Mouse (Mus musculus) limb, embryonic 10.5 days (tissue): Measurements from ENCODE around the gene Nle1. TPM values are rescaled to one million over a fixed set of nuclear protein-coding genes. Genes with fewer than 3 reads are reported as not detected.
A peak's percentile ranks its signal among the peaks of the same experiment; 100 is the strongest.

Source experiments
- DNase-seq: peaks from one replicate; pipeline ENCODE4 v3.0.0-alpha.2; 2017; ENCODE audit warnings: low spot score
- H3K27ac ChIP-seq: fragments of 300-500 bp; sonication (generic); 2 replicates; pipeline ENCODE4 v1.5.1; 2016; ENCODE audit warnings: mild to moderate bottlenecking
- H3K27me3 ChIP-seq: fragments of 300-500 bp; sonication (generic); 2 replicates; pipeline ENCODE4 v1.6.1; 2016; ENCODE audit warnings: low read depth, mild to moderate bottlenecking; ENCODE audit not compliant: poor library complexity, severe bottlenecking
- H3K36me3 ChIP-seq: fragments of 300-500 bp; sonication (generic); 2 replicates; pipeline ENCODE4 v1.6.1; 2016; ENCODE audit warnings: mild to moderate bottlenecking, moderate library complexity
- H3K4me1 ChIP-seq: fragments of 300-500 bp; sonication (generic); 2 replicates; pipeline ENCODE4 v1.6.1; 2016
- H3K4me3 ChIP-seq: fragments of 300-500 bp; sonication (generic); 2 replicates; pipeline ENCODE4 v1.5.1; 2016; ENCODE audit warnings: mild to moderate bottlenecking, moderate library complexity
- H3K9me3 ChIP-seq: fragments of 300-500 bp; sonication (generic); replicated peaks from 2 replicates; pipeline ENCODE4 v1.6.1; 2016; ENCODE audit warnings: mild to moderate bottlenecking
- WGBS: fragments of 180-500 bp; shearing (Covaris S2); methylation state at CpG from one replicate; pipeline ENCODE4 v1.1.7; 2016; 5-methylcytosine and 5-hydroxymethylcytosine counted together
- polyA plus RNA-seq: library from polyadenylated mRNA; unstranded; fragments of >200 nt; fragmentation: Nextera tagmentation; extraction: Ambion mirVana; gene quantifications from 2 replicates; pipeline ENCODE4 v1.2.1, GENCODE M21; 2016

Gene Nle1
- polyA plus RNA-seq, 1 experiment from 2014 or later = 55.3 TPM

- no peak overlapping the region for H3K4me3 ChIP-seq
- H3K27ac ChIP-seq = no peak overlapping the region
- no peaks in the 10 kb centered on the region for H3K27me3 ChIP-seq
- 91% methylated on average over 5 of the region's 5 CpGs for WGBS
- H3K4me1 ChIP-seq = peaks cover 5% of the 10 kb centered on the region
- H3K36me3 ChIP-seq = 0 out of 2 replicates have a peak, but pooled peaks cover 8% of the 10 kb centered on the region
- no peaks in the 10 kb centered on the region for H3K9me3 ChIP-seq
- DNase-seq = no peak
Observed at GRCm38 (mm10) chr11:82875631-82876030, 32.6 kb downstream of the Nle1 start.

- no peak for DNase-seq
- Histone ChIP-seq H3K27ac (no peak overlapping the region), H3K4me3 (no peak overlapping the region), H3K36me3 (0 out of 2 replicates have a peak, but pooled peaks cover 5% of the 10 kb centered on the region), H3K9me3 (no peaks in the 10 kb centered on the region), H3K27me3 (no peaks in the 10 kb centered on the region), H3K4me1 (peaks cover 12% of the 10 kb centered on the region)
- WGBS = 80% methylated on average over 5 of the region's 5 CpGs
Observed at GRCm38 (mm10) chr11:82874924-82875323, 33.3 kb downstream of the Nle1 start.

- Histone ChIP-seq H3K9me3 (no peaks in the 10 kb centered on the region), H3K27me3 (no peaks in the 10 kb centered on the region), H3K36me3 (no peaks in the 10 kb centered on the region), H3K4me3 (peak within 1 kb of the TSS; percentile 90), H3K27ac (peak within 1 kb of the TSS; percentile 86), H3K4me1 (peaks cover 13% of the 10 kb centered on the region)
- DNase-seq = peak; percentile 98
- under 1% methylated on average over 43 of the region's 43 CpGs for WGBS
Observed at GRCm38 (mm10) chr11:82871031-82871446, 37.2 kb downstream of the Nle1 start, which contains the start of gene Rffl. Gene Rffl (minus strand): TSS chr11:82871210.

GRCm38 (mm10) chr11:82870173-82871030 is 37.8 kb downstream of the Nle1 start:
- H3K9me3 ChIP-seq = no peaks in the 10 kb centered on the region
- peaks cover 13% of the 10 kb centered on the region for H3K4me1 ChIP-seq
- H3K27ac ChIP-seq = peak overlapping the region; percentile 86
- no peaks in the 10 kb centered on the region for H3K36me3 ChIP-seq
- 6% methylated on average over 36 of the region's 36 CpGs for WGBS
- peak overlapping the region; percentile 90 for H3K4me3 ChIP-seq
- H3K27me3 ChIP-seq = no peaks in the 10 kb centered on the region
- peak; percentile 46 for DNase-seq

GRCm38 (mm10) chr11:82869506-82870172 is 38.6 kb downstream of the Nle1 start:
- Histone ChIP-seq H3K4me1 (peaks cover 13% of the 10 kb centered on the region), H3K36me3 (no peaks in the 10 kb centered on the region), H3K4me3 (peak overlapping the region; percentile 90), H3K27ac (no peak overlapping the region), H3K9me3 (no peaks in the 10 kb centered on the region), H3K27me3 (no peaks in the 10 kb centered on the region)
- WGBS = 73% methylated on average over 9 of the region's 9 CpGs
- no peak for DNase-seq

GRCm38 (mm10) chr11:82867956-82868355 is 40.3 kb downstream of the Nle1 start:
- 77% methylated on average over 5 of the region's 5 CpGs for WGBS

GRCm38 (mm10) chr11:82866850-82867564 is 41.2 kb downstream of the Nle1 start:
- WGBS = 37% methylated on average over 7 of the region's 7 CpGs
- DNase-seq = no peak
- no peaks in the 10 kb centered on the region for H3K27me3 ChIP-seq

More at GRCm38 (mm10) chr11:82867956-82868355, 40.3 kb downstream of the Nle1 start:
- DNase-seq = no peak
- H3K4me1 ChIP-seq = peaks cover 13% of the 10 kb centered on the region
- no peaks in the 10 kb centered on the region for H3K27me3 ChIP-seq
- no peaks in the 10 kb centered on the region for H3K36me3 ChIP-seq
- H3K27ac ChIP-seq = no peak overlapping the region
- no peaks in the 10 kb centered on the region for H3K9me3 ChIP-seq
- no peak overlapping the region for H3K4me3 ChIP-seq

GRCm38 (mm10) chr11:82865957-82866356 is 42.3 kb downstream of the Nle1 start:
- Histone ChIP-seq H3K36me3 (no peaks in the 10 kb centered on the region), H3K4me1 (peaks cover 15% of the 10 kb centered on the region), H3K27ac (no peak overlapping the region), H3K9me3 (no peaks in the 10 kb centered on the region), H3K27me3 (no peaks in the 10 kb centered on the region), H3K4me3 (no peak overlapping the region)
- 87% methylated on average over 10 of the region's 10 CpGs for WGBS
- DNase-seq = no peak

More at GRCm38 (mm10) chr11:82866850-82867564, 41.2 kb downstream of the Nle1 start:
- Histone ChIP-seq H3K4me1 (peaks cover 13% of the 10 kb centered on the region), H3K4me3 (no peak overlapping the region), H3K27ac (no peak overlapping the region), H3K36me3 (no peaks in the 10 kb centered on the region), H3K9me3 (no peaks in the 10 kb centered on the region)

GRCm38 (mm10) chr11:82863488-82863931 is 44.7 kb downstream of the Nle1 start:
- H3K4me1 ChIP-seq = 0 out of 2 replicates have a peak, but pooled peaks cover 4% of the 10 kb centered on the region
- no peak for DNase-seq
- no peak overlapping the region for H3K4me3 ChIP-seq
- H3K27me3 ChIP-seq = no peaks in the 10 kb centered on the region
- no peak overlapping the region for H3K27ac ChIP-seq
- 74% methylated on average over 4 of the region's 4 CpGs for WGBS
- H3K9me3 ChIP-seq = no peaks in the 10 kb centered on the region
- no peaks in the 10 kb centered on the region for H3K36me3 ChIP-seq

- Histone ChIP-seq H3K9me3 (no peaks in the 10 kb centered on the region), H3K27me3 (no peaks in the 10 kb centered on the region), H3K36me3 (no peaks in the 10 kb centered on the region), H3K4me1 (0 out of 2 replicates have a peak, but pooled peaks cover 4% of the 10 kb centered on the region), H3K27ac (no peak overlapping the region), H3K4me3 (no peak overlapping the region)
- no peak for DNase-seq
- WGBS = 86% methylated on average over 2 of the region's 2 CpGs
Observed at GRCm38 (mm10) chr11:82863059-82863458, 45.2 kb downstream of the Nle1 start.

- H3K27ac ChIP-seq = no peak overlapping the region
- 0 out of 2 replicates have a peak, but pooled peaks cover 4% of the 10 kb centered on the region for H3K4me1 ChIP-seq
- no peaks in the 10 kb centered on the region for H3K9me3 ChIP-seq
- no peaks in the 10 kb centered on the region for H3K27me3 ChIP-seq
- H3K36me3 ChIP-seq = no peaks in the 10 kb centered on the region
- H3K4me3 ChIP-seq = no peak overlapping the region
- 91% methylated on average over 9 of the region's 9 CpGs for WGBS
- DNase-seq = no peak
Observed at GRCm38 (mm10) chr11:82862638-82863037, 45.6 kb downstream of the Nle1 start.

GRCm38 (mm10) chr11:82861558-82861957 is 46.7 kb downstream of the Nle1 start:
- Histone ChIP-seq H3K36me3 (no peaks in the 10 kb centered on the region), H3K4me3 (no peak overlapping the region), H3K4me1 (0 out of 2 replicates have a peak, but pooled peaks cover 4% of the 10 kb centered on the region), H3K9me3 (no peaks in the 10 kb centered on the region), H3K27me3 (no peaks in the 10 kb centered on the region), H3K27ac (no peak overlapping the region)
- 77% methylated on average over 8 of the region's 8 CpGs for WGBS
- no peak for DNase-seq
